Mouse (Mus musculus) mammary gland, adult 2 months (tissue): ENCODE results near the gene Tcerg1l. TPM values are rescaled to one million over a fixed set of nuclear protein-coding genes. Genes with fewer than 3 reads are reported as not detected.

Experiments
- polyA plus RNA-seq: library from polyadenylated mRNA; depleted of rRNA; stranded (reverse); fragments of >200 nt; gene quantifications from 2 replicates; pipeline ENCODE4 v1.2.3, GENCODE M21; 2012; ENCODE audit warnings: low replicate concordance; rRNA removed

The Tcerg1l gene
- polyA plus RNA-seq, result 0.37 and 1.2 TPM in 2 replicates

DNA sequence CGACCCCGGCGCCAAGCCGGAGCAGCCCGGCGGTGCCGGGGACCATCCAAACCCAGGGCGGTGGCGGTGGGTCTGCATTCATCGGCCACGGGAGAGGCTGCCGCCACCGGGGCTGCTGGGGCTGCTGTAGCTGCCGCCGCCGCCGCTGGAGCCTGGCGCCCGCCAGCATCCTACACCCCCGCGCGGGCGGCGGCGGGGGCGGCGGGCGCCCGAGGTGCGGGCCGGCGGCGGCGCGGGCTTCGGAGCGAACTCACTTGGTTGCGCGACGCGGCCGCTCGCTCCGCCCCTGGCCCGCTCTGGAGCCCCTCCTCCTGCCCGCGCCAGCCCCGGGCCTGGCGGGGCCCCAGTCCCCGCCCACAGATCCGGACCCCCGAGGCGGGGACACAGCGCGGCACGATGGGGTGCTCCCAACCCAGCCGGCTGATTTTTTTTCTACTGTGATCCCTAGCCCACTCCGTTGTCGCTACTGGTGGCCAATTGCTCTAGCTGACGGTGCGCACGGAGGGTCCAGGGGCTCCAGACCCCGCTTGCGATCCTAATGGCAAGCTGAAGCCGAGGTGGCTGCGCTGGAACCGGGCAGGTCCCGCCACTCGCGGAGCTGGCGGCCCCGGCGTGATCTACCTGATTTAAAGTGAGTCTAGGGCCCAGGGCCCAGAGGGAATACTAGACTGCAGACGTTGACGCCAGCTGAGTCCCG is at the start of gene Tcerg1l:
Gene Tcerg1l, minus strand, starts transcription at position 246 of the 697 bp plus-strand sequence.

